Mouse (Mus musculus) lung, adult 2 months (tissue): Measurements from ENCODE around the gene Oprd1.

Experiments
- CTCF ChIP-seq: fragments of 200-500 bp; IDR thresholded peaks from 2 replicates; pipeline ENCODE4 v1.5.1; 2011; ENCODE audit warnings: mild to moderate bottlenecking, low read length, control low read depth; ENCODE audit not compliant: insufficient read depth
- POLR2A ChIP-seq: fragments of 200-500 bp; IDR thresholded peaks from 2 replicates; pipeline ENCODE4 v1.6.1; 2011; ENCODE audit warnings: low read depth, mild to moderate bottlenecking, control low read depth, low read length, borderline replicate concordance; ENCODE audit errors: extremely low read depth

DNA sequence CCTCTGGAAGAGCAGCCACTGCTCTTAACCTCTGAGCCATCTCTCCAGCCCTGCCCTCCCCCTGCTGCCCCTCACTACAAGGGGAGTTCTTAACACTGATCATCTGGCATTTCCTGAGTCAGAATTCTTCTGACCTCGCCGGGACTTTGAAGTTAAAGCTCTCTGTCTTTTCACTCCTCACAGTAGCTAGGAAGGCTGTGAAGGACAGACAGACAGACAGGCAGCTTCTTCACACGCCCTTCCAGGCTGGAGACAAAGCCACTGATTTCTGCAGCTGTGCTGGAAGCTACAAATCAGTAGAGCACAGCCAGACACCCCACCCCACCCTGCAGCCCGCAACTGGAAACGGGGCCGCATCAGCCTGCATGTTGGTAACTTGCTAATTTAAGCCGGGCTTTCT is 7.3 kb downstream of the Oprd1 start:
- TF ChIP-seq CTCF = no peak
- no peak for TF ChIP-seq POLR2A
